Mouse (Mus musculus) bone marrow macrophage, adult 2 months (primary cell): Measurements from ENCODE around the gene Ccdc142.
A peak's percentile ranks its signal among the peaks of the same experiment; 100 is the strongest.

Experiments
- CTCF ChIP-seq: IDR thresholded peaks from 2 replicates; pipeline ENCODE4 v1.5.1; 2012; ENCODE audit warnings: low read depth, mild to moderate bottlenecking, low read length, moderate library complexity
- POLR2A ChIP-seq: IDR thresholded peaks from 2 replicates; pipeline ENCODE4 v1.6.1; 2012; ENCODE audit warnings: mild to moderate bottlenecking, low read depth, low read length, borderline replicate concordance

DNA sequence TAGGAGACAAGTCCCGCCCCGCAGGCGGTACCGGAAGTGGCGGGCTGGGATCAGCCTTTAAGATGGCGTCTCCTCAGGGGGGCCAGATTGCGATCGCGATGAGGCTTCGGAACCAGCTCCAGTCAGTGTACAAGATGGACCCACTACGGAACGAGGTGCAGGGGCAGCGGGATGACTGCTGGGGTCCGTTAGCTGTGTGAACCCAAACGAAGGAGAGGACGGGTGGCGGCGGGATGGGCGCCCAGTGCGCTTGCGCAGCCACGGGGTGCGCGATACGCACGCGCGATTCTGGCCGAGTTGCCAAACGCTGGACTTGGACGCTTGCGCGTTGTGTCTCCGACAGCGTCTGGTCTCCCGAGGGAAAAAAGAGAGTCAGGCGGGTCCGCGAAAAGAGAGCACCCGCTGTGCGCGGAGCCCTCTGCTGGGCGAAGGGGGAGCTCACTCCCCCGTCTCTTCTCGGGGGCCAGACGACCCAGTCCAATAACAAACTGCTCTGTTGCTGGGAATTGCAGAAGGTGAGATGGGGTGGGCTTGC, 23.0 kb upstream of the Ccdc142 start:
- TF ChIP-seq CTCF (0 out of 2 replicates have a peak, but pooled peaks have one; percentile 33), POLR2A (no peak)
